Mouse (Mus musculus) forebrain, embryonic 13.5 days (tissue): ENCODE data around the gene Wwtr1. TPM values are rescaled to one million over a fixed set of nuclear protein-coding genes. Genes with fewer than 3 reads are reported as not detected.

Source experiments
- ATAC-seq: fragments of 200-750 bp; cut with Nextera tagmentation; 2 replicates; pipeline ENCODE4 v1.8.0; 2017
- H3K27ac ChIP-seq: fragments of 300-500 bp; sonication (generic); 2 replicates; pipeline ENCODE4 v1.5.1; 2015; ENCODE audit warnings: inconsistent platforms, mild to moderate bottlenecking, moderate library complexity
- H3K27me3 ChIP-seq: fragments of 300-500 bp; sonication (generic); 2 replicates; pipeline ENCODE4 v1.6.1; 2015; ENCODE audit warnings: mild to moderate bottlenecking, inconsistent platforms
- H3K36me3 ChIP-seq: fragments of 300-500 bp; sonication (generic); 2 replicates; pipeline ENCODE4 v1.6.1; 2015; ENCODE audit warnings: mild to moderate bottlenecking, inconsistent platforms; ENCODE audit not compliant: poor library complexity, severe bottlenecking
- H3K4me1 ChIP-seq: fragments of 300-500 bp; sonication (generic); 2 replicates; pipeline ENCODE4 v1.6.1; 2015; ENCODE audit warnings: inconsistent platforms
- H3K4me2 ChIP-seq: fragments of 300-500 bp; sonication (generic); 2 replicates; pipeline ENCODE4 v1.6.1; 2015; ENCODE audit warnings: inconsistent platforms, mild to moderate bottlenecking, moderate library complexity
- H3K4me3 ChIP-seq: fragments of 300-500 bp; sonication (generic); 2 replicates; pipeline ENCODE4 v1.5.1; 2015; ENCODE audit warnings: mild to moderate bottlenecking, inconsistent platforms
- H3K9ac ChIP-seq: fragments of 300-500 bp; sonication (generic); 2 replicates; pipeline ENCODE4 v1.6.1; 2015; ENCODE audit warnings: mild to moderate bottlenecking, inconsistent platforms
- H3K9me3 ChIP-seq: fragments of 300-500 bp; sonication (generic); replicated peaks from 2 replicates; pipeline ENCODE4 v1.6.1; 2016; ENCODE audit warnings: inconsistent platforms
- WGBS: fragments of 180-500 bp; shearing (Covaris S2); methylation state at CpG from one replicate; pipeline ENCODE4 v1.1.7; 2015; 5-methylcytosine and 5-hydroxymethylcytosine counted together
- polyA plus RNA-seq: library from polyadenylated mRNA; unstranded; fragments of >200 nt; fragmentation: Nextera tagmentation; extraction: Ambion mirVana; gene quantifications from 2 replicates; pipeline ENCODE4 v1.2.1, GENCODE M21; 2015

Wwtr1 gene
- polyA plus RNA-seq, 1 experiment from 2014 or later = 12.2 TPM

- Histone ChIP-seq H3K9me3 (no peaks in the 10 kb centered on the region), H3K9ac (no peak overlapping the region), H3K4me2 (no peak overlapping the region), H3K27me3 (no peaks in the 10 kb centered on the region), H3K4me1 (peaks cover 17% of the 10 kb centered on the region), H3K27ac (no peak overlapping the region), H3K4me3 (no peak overlapping the region), H3K36me3 (no peaks in the 10 kb centered on the region)
- WGBS = 95% methylated on average over 9 of the region's 9 CpGs
- no peak for ATAC-seq
Measured at GRCm38 (mm10) chr3:57532991-57533725, 42.6 kb downstream of the Wwtr1 start.

DNA sequence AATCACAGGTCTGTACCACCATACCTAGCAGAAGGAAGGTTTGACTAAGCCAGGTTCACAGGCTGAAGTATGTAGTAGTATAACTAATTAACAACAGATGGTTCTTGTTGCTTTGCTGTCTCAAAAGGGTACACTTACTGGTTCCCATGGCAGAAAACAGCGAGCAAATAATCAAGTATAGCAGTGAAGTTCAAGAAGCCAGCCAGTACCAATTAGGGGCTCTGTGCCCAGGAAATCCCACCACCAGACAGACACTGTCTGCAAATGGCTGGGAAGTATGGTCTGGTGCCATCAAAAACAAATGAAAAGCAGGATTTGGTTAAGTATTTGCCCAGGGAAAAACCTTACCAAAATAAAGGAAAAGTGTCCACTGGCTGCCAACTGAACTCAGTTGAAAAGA lies 44.9 kb downstream of the Wwtr1 start:
- no peak for ATAC-seq
- Histone ChIP-seq H3K9ac (no peak overlapping the region), H3K4me1 (peaks cover 17% of the 10 kb centered on the region), H3K36me3 (0 out of 2 replicates have a peak, but pooled peaks cover 3% of the 10 kb centered on the region), H3K27me3 (no peaks in the 10 kb centered on the region), H3K9me3 (0 out of 2 replicates have a peak, but pooled peaks cover 3% of the 10 kb centered on the region), H3K4me2 (no peak overlapping the region), H3K4me3 (no peak overlapping the region), H3K27ac (no peak overlapping the region)
- 73% methylated on average over 1 of the region's 1 CpGs for WGBS

DNA sequence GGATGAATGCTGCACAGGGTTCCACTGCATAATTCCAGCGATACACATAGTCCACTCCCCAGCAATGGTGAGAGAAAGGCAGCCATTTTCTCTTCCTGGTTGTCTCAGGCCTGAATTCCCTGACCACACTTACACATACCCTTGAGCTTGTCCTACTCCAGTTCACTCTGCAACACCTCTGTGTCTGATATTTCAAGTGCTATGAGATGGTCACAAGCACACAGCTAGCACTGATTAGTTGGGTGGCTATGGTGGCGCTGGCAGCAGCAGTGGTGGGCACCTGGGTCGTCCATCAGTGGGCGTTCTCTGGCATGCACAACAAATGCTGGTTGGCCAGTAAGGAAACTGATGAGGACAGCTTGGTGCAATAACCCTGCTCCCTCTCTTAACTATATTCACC lies 45.5 kb downstream of the Wwtr1 start:
- ATAC-seq = no peak
- 90% methylated on average over 4 of the region's 4 CpGs for WGBS
- Histone ChIP-seq H3K36me3 (0 out of 2 replicates have a peak, but pooled peaks cover 3% of the 10 kb centered on the region), H3K4me1 (peaks cover 16% of the 10 kb centered on the region), H3K9me3 (0 out of 2 replicates have a peak, but pooled peaks cover 3% of the 10 kb centered on the region), H3K4me3 (no peak overlapping the region), H3K27ac (no peak overlapping the region), H3K27me3 (no peaks in the 10 kb centered on the region), H3K9ac (no peak overlapping the region), H3K4me2 (no peak overlapping the region)

DNA sequence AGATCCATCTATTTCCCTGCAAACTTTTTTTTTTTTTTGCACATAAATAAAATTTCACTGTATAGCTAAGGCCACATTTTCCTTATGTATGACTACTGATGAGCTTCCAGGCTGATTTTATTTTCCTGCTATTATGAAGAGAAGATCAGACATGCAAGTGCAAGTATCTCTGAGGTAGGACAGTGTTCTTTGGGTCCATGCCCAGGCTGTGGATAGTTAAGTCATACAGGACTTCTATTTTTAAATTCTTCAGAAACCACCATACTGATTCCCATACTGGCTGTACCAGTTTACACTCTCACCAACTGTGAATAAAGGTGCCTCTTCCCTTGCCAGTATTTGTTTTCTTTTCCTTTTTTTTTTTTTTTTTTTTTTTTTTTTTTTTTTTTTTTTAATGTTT lies 48.6 kb downstream of the Wwtr1 start:
- no peak overlapping the region for H3K4me2 ChIP-seq
- H3K9ac ChIP-seq = no peak overlapping the region
- H3K36me3 ChIP-seq = 0 out of 2 replicates have a peak, but pooled peaks cover 3% of the 10 kb centered on the region
- no peak overlapping the region for H3K4me3 ChIP-seq
- 0 out of 2 replicates have a peak, but pooled peaks cover 3% of the 10 kb centered on the region for H3K9me3 ChIP-seq
- no peak for ATAC-seq
- no peaks in the 10 kb centered on the region for H3K27me3 ChIP-seq
- H3K27ac ChIP-seq = no peak overlapping the region
- no peaks in the 10 kb centered on the region for H3K4me1 ChIP-seq

DNA sequence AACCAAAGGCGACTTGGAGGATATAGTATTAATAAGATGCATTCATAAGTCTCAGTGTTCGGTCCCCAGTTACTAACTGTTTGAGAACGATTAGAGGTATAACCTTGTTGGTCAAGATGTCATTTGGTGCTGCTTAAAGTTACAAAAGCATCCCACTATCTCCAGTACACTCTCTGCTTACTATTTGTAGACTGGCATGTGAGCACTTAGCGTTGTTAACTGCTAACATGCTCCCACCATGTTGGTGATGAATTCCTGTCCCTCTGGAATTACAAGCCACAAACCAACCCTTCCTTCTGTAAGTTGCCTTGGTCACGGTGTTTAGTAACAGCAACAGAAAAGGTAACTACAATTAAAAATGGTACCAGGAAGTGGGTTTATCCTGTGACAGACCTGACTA lies 52.6 kb downstream of the Wwtr1 start:
- no peak overlapping the region for H3K27ac ChIP-seq
- ATAC-seq = no peak
- H3K4me2 ChIP-seq = no peak overlapping the region
- H3K9me3 ChIP-seq = 0 out of 2 replicates have a peak, but pooled peaks cover 3% of the 10 kb centered on the region
- H3K36me3 ChIP-seq = 0 out of 2 replicates have a peak, but pooled peaks cover 3% of the 10 kb centered on the region
- H3K9ac ChIP-seq = no peak overlapping the region
- no peaks in the 10 kb centered on the region for H3K27me3 ChIP-seq
- WGBS = 93% methylated on average over 5 of the region's 5 CpGs
- H3K4me1 ChIP-seq = no peaks in the 10 kb centered on the region
- H3K4me3 ChIP-seq = no peak overlapping the region

GRCm38 (mm10) chr3:57521876-57522275 lies 53.8 kb downstream of the Wwtr1 start:
- Histone ChIP-seq H3K4me1 (no peaks in the 10 kb centered on the region), H3K27me3 (no peaks in the 10 kb centered on the region), H3K4me2 (no peak overlapping the region), H3K4me3 (no peak overlapping the region), H3K36me3 (0 out of 2 replicates have a peak, but pooled peaks cover 3% of the 10 kb centered on the region), H3K27ac (no peak overlapping the region), H3K9me3 (0 out of 2 replicates have a peak, but pooled peaks cover 3% of the 10 kb centered on the region), H3K9ac (no peak overlapping the region)
- ATAC-seq = no peak
- 88% methylated on average over 4 of the region's 4 CpGs for WGBS

GRCm38 (mm10) chr3:57519995-57520394 lies 55.7 kb downstream of the Wwtr1 start:
- Histone ChIP-seq H3K9me3 (no peaks in the 10 kb centered on the region), H3K4me3 (no peak overlapping the region), H3K27ac (no peak overlapping the region), H3K4me2 (no peak overlapping the region), H3K4me1 (no peaks in the 10 kb centered on the region), H3K9ac (no peak overlapping the region), H3K36me3 (no peaks in the 10 kb centered on the region), H3K27me3 (no peaks in the 10 kb centered on the region)
- WGBS = 97% methylated on average over 7 of the region's 7 CpGs
- ATAC-seq = no peak

- Histone ChIP-seq H3K4me1 (peaks cover 13% of the 10 kb centered on the region), H3K27me3 (no peaks in the 10 kb centered on the region), H3K9ac (no peak overlapping the region), H3K27ac (no peak overlapping the region), H3K4me2 (no peak overlapping the region), H3K4me3 (no peak overlapping the region), H3K9me3 (no peaks in the 10 kb centered on the region), H3K36me3 (no peaks in the 10 kb centered on the region)
- ATAC-seq = no peak
- WGBS = 87% methylated on average over 4 of the region's 4 CpGs
Measured at GRCm38 (mm10) chr3:57516146-57516545, 59.6 kb downstream of the Wwtr1 start.

DNA sequence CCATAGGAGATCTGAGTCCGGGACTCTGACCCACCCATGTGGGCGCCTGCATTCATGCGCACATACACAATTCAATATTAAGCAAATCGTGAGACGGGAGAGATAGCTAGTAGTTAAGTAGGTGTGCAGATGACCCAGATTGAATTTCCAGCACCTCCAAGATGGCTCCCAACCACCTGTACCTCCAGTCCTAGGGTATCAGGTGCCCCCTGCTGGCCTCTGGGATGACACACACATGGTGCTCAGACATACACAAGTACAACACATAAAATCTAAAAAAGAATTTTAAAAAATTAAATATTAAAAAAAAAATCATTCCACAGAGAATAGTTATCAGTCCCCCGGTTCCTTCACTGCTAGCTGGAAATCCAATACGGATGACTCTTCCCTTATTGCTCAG lies 60.7 kb downstream of the Wwtr1 start:
- H3K36me3 ChIP-seq = no peaks in the 10 kb centered on the region
- H3K4me2 ChIP-seq = no peak overlapping the region
- H3K27me3 ChIP-seq = no peaks in the 10 kb centered on the region
- no peaks in the 10 kb centered on the region for H3K9me3 ChIP-seq
- H3K4me1 ChIP-seq = peaks cover 13% of the 10 kb centered on the region
- WGBS = 98% methylated on average over 7 of the region's 7 CpGs
- no peak overlapping the region for H3K9ac ChIP-seq
- no peak for ATAC-seq
- H3K27ac ChIP-seq = no peak overlapping the region
- no peak overlapping the region for H3K4me3 ChIP-seq

GRCm38 (mm10) chr3:57511816-57512586 lies 63.7 kb downstream of the Wwtr1 start:
- ATAC-seq = no peak
- Histone ChIP-seq H3K27ac (no peak overlapping the region), H3K27me3 (no peaks in the 10 kb centered on the region), H3K4me3 (no peak overlapping the region), H3K4me1 (peaks cover 13% of the 10 kb centered on the region), H3K4me2 (no peak overlapping the region), H3K9me3 (no peaks in the 10 kb centered on the region), H3K9ac (no peak overlapping the region), H3K36me3 (no peaks in the 10 kb centered on the region)
- 65% methylated on average over 18 of the region's 18 CpGs for WGBS

DNA sequence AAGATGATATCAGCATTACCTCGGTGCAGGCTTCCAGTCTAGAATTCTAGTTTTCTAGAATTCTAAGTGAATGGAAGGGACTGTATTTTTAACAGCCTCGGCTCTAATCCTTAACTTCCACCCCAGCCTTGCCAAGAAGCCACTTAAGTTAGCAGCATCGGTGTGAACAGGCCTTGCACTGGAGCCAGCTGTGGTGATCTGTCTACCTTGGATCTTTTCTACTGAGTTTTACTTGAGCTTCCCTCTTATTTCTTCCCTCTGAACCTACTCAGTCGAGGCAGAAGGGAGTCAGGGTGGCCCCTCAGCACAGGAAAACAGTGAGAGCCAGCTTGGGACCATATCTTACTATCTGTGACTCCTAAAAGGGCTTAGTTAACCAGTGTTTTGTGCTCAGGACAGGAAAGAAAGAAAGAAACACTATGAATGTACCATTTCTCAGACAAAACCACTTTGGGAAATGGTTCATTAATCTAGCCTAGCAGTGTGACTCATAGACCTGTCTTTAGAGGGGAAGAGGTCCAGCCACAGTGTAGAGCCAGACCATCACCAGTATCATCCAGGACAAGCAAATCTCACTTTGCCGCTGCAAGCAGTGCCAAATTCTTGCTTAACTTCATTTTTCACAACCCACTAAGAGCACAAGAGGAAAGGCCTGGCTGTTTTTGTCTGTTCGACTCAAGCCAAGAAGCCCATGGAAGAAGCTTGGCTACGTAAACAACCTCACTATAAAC lies 65.6 kb downstream of the Wwtr1 start:
- Histone ChIP-seq H3K4me3 (no peak overlapping the region), H3K4me1 (peaks cover 13% of the 10 kb centered on the region), H3K9me3 (no peaks in the 10 kb centered on the region), H3K27ac (no peak overlapping the region), H3K27me3 (no peaks in the 10 kb centered on the region), H3K36me3 (no peaks in the 10 kb centered on the region), H3K4me2 (no peak overlapping the region), H3K9ac (no peak overlapping the region)
- no peak for ATAC-seq
- 90% methylated on average over 7 of the region's 7 CpGs for WGBS

- Histone ChIP-seq H3K27me3 (no peaks in the 10 kb centered on the region), H3K4me3 (no peak overlapping the region), H3K4me1 (no peaks in the 10 kb centered on the region), H3K36me3 (no peaks in the 10 kb centered on the region), H3K9me3 (no peaks in the 10 kb centered on the region), H3K27ac (no peak overlapping the region), H3K9ac (no peak overlapping the region), H3K4me2 (no peak overlapping the region)
- 87% methylated on average over 10 of the region's 10 CpGs for WGBS
- no peak for ATAC-seq
Measured at GRCm38 (mm10) chr3:57505991-57506390, 69.7 kb downstream of the Wwtr1 start.
